Mouse (Mus musculus): ENCODE measurements around the gene Pif1. TPM values are rescaled to one million over a fixed set of nuclear protein-coding genes. Genes with fewer than 3 reads are reported as not detected.

The Pif1 gene
- polyA plus RNA-seq, 1 experiment from 2014 or later, result 13.9 TPM

Other genes with a start within 250 kb of the Pif1 start
- gene Pdcd7, start 241.1 kb upstream of the Pif1 start, polyA plus RNA-seq (2015; fragmentation: Nextera tagmentation; extraction: Ambion mirVana), result 5.3 and 5.7 TPM in 2 replicates
- gene Ubap1l, start 226.1 kb upstream of the Pif1 start, polyA plus RNA-seq (2015; fragmentation: Nextera tagmentation; extraction: Ambion mirVana), result 0.13 and 0.42 TPM in 2 replicates
- 1.4 and 1.8 TPM in 2 replicates for gene Kbtbd13, start 195.5 kb upstream of the Pif1 start, polyA plus RNA-seq (2015; fragmentation: Nextera tagmentation; extraction: Ambion mirVana)
- 8.4 and 11.6 TPM in 2 replicates for gene Rasl12, start 188.7 kb upstream of the Pif1 start, polyA plus RNA-seq (2015; fragmentation: Nextera tagmentation; extraction: Ambion mirVana)
- 0.70 TPM in 1 of 2 replicates, not detected in the other for gene Slc51b, start 164.2 kb upstream of the Pif1 start, polyA plus RNA-seq (2015; fragmentation: Nextera tagmentation; extraction: Ambion mirVana)
- 13.7 and 15.0 TPM in 2 replicates for gene Mtfmt, start 151.4 kb upstream of the Pif1 start, polyA plus RNA-seq (2015; fragmentation: Nextera tagmentation; extraction: Ambion mirVana)
- 59.9 and 61.9 TPM in 2 replicates for gene Spg21, start 126.2 kb upstream of the Pif1 start, polyA plus RNA-seq (2015; fragmentation: Nextera tagmentation; extraction: Ambion mirVana)
- gene Ankdd1a, start 67.0 kb upstream of the Pif1 start, polyA plus RNA-seq (2015; fragmentation: Nextera tagmentation; extraction: Ambion mirVana), result not detected in 2 replicates
- gene Plekho2, start 7.1 kb upstream of the Pif1 start, polyA plus RNA-seq (2015; fragmentation: Nextera tagmentation; extraction: Ambion mirVana), result 11.0 and 12.0 TPM in 2 replicates
- 105 and 108 TPM in 2 replicates for gene Rbpms2, start 42.5 kb downstream of the Pif1 start, polyA plus RNA-seq (2015; fragmentation: Nextera tagmentation; extraction: Ambion mirVana)
- gene Oaz2, start 80.8 kb downstream of the Pif1 start, polyA plus RNA-seq (2015; fragmentation: Nextera tagmentation; extraction: Ambion mirVana), result 299 and 313 TPM in 2 replicates
- gene Zfp609, start 240.4 kb downstream of the Pif1 start, polyA plus RNA-seq (2015; fragmentation: Nextera tagmentation; extraction: Ambion mirVana), result 4.2 and 5.1 TPM in 2 replicates